Mouse (Mus musculus): Measurements from ENCODE around the gene Kdelc1. TPM values are rescaled to one million over a fixed set of nuclear protein-coding genes. Genes with fewer than 3 reads are reported as not detected.
A peak's percentile ranks its signal among the peaks of the same experiment; 100 is the strongest.

The Kdelc1 gene
- total RNA-seq, 2 experiments from 2014 or later = 23.7 to 27.0 TPM

GRCm38 (mm10) chr1:44101448-44102225 lies 17.0 kb downstream of the Kdelc1 start:
- peak; percentile 47 to 60 for DNase-seq
- intact Hi-C loops (cut with DNase I) = loop anchor here (5.0 kb wide), 3 partner anchors 46 to 274 kb away; partner anchors contain the start of genes Ercc5 and Uxs1

- intact Hi-C loops (cut with DNase I) = loop anchor here (2.0 kb wide), 1 partner anchor 162 kb away; no protein-coding TSS in a partner anchor
- DNase-seq = peak; percentile 52 to 71
Observed at GRCm38 (mm10) chr1:44064625-44065024, 54.0 kb downstream of the Kdelc1 start.

- intact Hi-C loops (cut with DNase I) = no loop called here
- DNase-seq = no peak
Observed at GRCm38 (mm10) chr1:44063439-44063838, 55.2 kb downstream of the Kdelc1 start.

- intact Hi-C loops (cut with DNase I) = no loop called here
Observed at GRCm38 (mm10) chr1:44061836-44062235, 56.8 kb downstream of the Kdelc1 start, which contains the start of gene Gm8251. Gene Gm8251 (minus strand): TSS chr1:44061936.

GRCm38 (mm10) chr1:44057805-44058204 lies 60.8 kb downstream of the Kdelc1 start:
- DNase-seq = no peak
- intact Hi-C loops (cut with DNase I) = no loop called here

More at GRCm38 (mm10) chr1:44061836-44062235, 56.8 kb downstream of the Kdelc1 start, which contains the start of gene Gm8251:
- DNase-seq = no peak

Other genes starting within 250 kb of the Kdelc1 start
- 10 to 100 TPM; 47.7 to 49.0 TPM for gene Tpp2, start 185.2 kb downstream of the Kdelc1 start, total RNA-seq (2021)
- gene Mettl21c, start 98.8 kb downstream of the Kdelc1 start, total RNA-seq (2021) = not detected
- not detected for gene Gm8251, start 56.9 kb downstream of the Kdelc1 start, total RNA-seq (2021)
- 10 to 100 TPM; 10.1 to 12.7 TPM for gene Tex30, start 16.4 kb downstream of the Kdelc1 start, total RNA-seq (2021)
- 10 to 100 TPM in 1 of 2 experiments, 1 to 10 TPM in 1; 9.0 to 11.3 TPM for gene Bivm, start 149 bp upstream of the Kdelc1 start, total RNA-seq (2021)
- gene Ercc5, start 28.9 kb upstream of the Kdelc1 start, total RNA-seq (2021) = 10 to 100 TPM; 17.1 to 20.5 TPM
- under 1 TPM in 1 of 2 experiments, not detected in 1; 0.12 TPM for gene Mettl21e, start 100.2 kb upstream of the Kdelc1 start, total RNA-seq (2021)

Measured in heart, postnatal 10 days (tissue).